Mouse (Mus musculus) ES-Bruce4 (cell line): ENCODE results near the gene Unc5cl.

Experiments
- CTCF ChIP-seq: IDR thresholded peaks from one replicate; pipeline ENCODE4 v1.8.1; 2011; ENCODE audit warnings: low read depth, low read length
- EP300 ChIP-seq: IDR thresholded peaks from 2 replicates; pipeline ENCODE4 v1.6.1; 2011; ENCODE audit warnings: low read depth, low read length; ENCODE audit not compliant: insufficient read depth
- POLR2A ChIP-seq: IDR thresholded peaks from one replicate; pipeline ENCODE4 v1.8.1; 2011; ENCODE audit warnings: low read length; ENCODE audit not compliant: insufficient read depth

- TF ChIP-seq POLR2A (no peak), CTCF (no peak), EP300 (no peak)
These were observed 29.5 kb downstream of the Unc5cl start for GRCm38 (mm10) chr17:48484191-48484590.
